Mouse (Mus musculus): ENCODE data around the gene AW011738.

Gene AW011738

DNA sequence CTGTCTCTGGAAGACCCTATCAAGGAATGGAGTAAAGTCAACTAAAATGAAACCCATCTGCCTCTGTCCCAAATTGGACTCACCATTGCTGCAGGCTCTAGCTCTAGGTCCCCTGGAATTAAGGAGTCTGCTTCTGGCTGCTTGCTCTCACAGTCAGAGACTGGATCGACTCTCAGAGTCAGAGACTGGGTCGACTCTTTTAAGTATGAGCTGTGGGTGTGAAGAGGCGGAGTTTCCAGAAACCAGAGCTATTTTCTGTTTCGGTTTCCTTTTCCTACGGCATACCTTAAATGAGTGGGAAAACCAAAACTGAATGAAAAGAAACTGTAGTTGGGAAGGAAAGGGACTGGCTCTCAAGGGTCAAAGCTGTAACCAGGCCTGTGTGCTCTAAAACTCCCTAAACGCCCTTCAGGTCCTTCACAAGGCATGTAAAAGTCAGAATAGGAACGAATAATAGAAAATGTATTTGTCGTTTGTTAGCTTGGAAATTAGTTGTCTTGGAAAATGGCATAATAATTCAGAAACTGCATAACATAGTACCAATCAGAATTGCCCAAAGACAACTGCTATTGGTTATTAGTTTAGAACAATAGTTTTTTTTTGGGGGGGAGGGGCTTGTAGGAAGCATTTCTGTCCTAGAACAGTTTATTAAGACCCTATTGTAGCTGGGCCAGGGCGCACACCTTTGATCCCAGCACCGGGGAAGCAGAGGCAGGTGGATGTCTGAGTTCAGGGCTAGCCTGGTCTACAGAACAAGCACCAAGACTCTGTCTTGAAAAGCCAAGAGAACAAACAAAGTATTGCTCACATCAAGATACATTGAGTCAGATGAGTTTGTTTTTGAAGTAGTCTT lies 2.3 kb upstream of the AW011738 start, which contains the start of gene Isg15:
Isg15 (minus strand) TSS at position 196 of the 853 bp plus-strand sequence.
- no peak for DNase-seq

DNA sequence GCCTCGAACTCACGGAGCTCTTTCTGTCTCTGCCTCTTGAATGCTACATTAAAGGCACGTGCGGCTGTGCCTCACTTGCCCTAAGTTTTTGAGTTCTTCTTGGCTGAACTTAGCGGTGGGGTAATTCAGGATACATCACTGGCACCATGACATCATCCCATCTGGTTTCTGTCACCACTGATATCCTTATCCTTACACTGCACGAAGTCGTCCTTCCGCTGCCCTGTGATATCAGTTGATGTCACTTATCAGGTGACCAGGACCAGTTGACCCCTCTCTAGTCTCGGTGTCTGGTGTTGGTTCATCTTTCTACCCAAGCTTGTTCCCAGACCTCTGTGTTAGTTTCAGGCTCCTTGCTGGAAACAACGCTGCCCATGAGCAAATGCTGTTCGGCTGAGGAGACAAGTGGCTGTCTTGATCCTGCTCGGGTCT lies 626 bp upstream of the AW011738 start:
- DNase-seq: no peak

DNA sequence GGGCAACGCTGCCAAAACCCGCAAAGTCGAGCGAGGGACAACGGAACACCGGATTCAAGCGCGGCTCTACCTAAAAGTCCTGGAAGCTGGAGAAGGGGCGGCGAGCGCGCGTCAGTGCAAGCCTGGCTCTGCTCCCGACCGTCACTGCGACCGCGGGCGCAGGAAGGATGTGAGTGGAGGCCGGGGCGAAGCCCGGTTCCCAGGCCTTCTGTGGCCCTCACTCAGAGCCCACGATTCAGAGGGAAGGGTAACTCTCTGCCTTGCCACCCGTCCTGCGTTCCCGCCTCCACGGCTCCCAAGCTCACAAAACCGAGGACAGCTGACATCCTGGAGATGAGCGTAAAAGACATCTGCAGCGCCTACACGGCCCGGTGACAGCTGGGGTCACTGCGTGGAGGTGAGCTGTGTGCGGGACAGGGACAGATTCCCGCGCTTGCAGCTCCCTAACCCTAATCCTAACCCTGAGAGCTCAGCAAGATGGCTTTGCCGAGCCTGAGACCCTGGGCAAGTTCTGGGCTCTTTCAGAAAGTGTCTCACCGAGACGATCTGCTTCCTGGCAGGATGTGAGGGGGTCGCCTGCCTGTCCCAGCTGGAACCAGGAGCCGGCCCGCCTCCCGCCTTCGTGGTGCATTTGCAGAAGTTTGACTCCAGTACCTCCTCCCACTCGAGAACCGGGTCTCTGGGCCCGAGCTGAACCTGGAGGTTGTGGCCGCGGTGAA lies 468 bp downstream of the AW011738 start:
- DNase-seq: no peak

DNA sequence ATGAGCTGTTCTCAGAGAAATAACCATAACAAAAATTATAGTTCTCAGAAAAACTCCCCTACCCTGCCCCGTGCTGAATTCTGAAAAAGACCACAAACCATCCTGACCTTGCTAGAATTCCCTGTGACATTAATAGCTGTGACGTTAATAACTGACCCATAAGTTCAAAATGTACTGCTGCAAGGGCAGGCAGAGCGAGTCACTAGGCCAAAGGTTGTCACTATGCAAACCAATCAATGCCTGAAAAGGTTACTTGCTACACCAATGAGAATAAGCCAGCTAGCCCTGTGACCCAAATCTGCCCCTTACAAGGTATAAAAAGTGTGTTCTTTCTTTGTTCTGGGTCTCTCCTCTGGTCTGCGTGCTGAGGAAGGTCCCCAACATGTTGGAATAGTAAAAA lies 5.8 kb downstream of the AW011738 start:
- no peak for DNase-seq

DNA sequence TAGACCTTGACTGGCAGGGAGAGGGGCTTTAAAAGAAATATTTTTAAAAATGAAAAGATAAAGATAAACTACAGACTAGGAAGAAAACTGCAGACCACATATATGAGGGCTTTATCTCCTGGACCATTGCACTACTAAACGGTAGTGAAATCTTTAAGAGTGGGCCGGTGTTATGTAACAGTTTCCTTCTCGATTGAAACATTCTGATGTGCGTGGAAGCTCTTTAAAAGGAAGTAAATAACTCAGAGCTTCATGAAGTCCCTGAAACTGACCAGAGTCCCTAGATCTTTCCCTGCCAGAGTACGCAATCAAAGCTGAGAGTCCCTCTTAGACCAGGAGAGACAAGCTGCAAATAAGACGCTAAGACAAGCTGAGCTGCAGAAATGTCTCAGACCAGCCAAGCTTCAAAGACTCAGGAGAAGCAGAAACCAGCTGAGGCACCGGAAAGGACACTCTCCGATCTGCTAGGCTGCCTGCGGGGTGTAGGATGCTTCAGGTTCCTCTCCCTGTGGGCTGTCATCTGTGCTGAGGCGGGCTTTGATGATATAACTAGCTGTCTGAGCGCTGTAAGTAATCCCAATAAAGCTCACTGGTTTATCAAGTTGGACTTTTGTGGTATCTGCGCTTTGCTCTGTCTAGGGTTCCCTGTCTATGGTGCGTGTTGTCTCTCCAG lies 7.0 kb downstream of the AW011738 start:
- no peak for DNase-seq

DNA sequence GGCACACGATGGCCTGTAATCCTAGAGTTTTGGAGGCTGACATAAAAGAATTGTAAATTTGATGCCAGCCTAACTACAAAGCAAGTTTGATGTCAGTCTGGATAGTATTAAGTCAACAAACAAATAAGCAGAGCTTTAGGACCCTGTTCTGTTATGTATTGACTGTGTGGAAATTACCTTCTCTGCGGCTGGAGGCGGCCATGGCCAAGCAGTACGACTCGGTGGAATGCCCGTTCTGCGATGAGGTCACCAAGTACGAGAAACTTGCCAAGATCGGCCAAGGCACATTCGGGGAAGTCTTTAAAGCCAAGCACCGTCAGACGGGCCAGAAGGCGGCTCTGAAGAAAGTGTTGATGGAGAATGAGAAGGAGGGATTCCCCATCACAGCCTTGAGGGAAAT lies 10.0 kb downstream of the AW011738 start:
- DNase-seq: no peak

DNA sequence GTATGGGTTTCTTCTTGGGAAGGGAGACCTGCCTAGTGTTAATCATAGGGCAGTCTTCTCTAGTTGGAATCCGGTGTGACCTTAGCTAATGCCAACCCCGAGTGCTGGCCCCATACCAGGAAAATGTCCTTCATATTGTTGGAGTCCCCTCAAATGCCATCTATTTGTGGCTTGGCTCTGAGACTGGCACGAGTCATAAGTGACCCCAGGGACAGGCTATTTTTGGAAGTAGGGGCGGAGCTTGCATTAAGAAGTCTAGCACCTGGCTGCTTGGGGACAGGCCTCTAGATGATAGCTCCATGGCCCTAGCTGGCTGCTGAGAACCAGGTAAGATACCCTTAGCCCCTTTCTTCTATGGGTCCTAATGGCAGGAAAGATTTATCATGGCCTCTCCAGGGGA lies 12.5 kb downstream of the AW011738 start, which contains the start of gene Perm1:
Perm1 (plus strand) TSS at position 220 of the 400 bp plus-strand sequence.
- DNase-seq: no peak

DNA sequence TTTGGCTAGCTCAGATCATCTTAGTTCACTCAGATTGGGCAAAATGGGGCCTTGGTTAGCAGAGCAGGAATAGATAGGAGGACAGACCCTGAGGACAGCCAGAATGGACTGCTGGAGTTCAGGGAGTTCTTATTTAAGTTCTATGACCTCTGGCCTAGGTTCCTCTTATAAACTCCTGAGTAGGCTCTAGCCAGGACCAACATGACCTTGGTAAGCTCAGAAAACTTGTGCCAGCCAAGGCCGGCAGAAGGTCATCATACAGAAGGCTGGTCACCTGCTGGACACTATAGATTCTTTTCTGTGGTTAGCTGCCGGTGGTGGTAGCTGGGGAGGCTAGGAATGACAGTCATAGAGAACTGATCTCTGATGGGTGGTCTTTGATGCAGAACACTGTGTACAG lies 13.1 kb downstream of the AW011738 start:
- no peak for DNase-seq

DNA sequence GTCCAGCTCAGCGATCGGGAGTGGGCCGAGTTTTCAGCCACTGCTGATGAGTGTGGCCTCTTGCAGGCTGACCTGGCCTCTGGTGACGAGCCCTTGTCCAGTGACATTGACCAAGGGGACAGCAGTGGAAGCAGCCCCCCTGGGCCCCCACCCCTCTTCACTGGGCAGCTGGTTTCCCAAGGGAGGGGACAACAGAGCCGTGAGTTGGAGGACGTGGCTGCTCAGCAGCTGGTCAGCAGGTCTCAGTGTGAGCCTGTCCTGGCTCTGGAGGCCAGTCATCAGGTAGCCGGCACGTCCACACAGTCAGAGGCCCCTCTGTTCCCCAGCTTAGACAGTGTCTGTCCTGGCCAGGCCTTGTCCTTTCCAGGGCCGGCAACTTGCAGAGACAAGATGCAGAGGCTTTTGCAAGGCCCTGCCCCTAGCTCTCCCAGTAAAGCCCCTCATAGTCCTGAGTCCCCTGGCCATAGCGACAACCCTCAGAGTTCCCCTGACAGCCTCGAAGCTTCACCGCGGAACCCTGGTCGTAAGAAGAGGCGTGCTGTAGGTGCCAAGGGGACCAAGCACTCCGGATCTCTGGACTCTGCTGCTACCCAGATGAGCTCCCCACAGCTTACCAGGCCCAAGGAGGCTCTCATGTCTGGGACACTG lies 14.0 kb downstream of the AW011738 start:
- no peak for DNase-seq

DNA sequence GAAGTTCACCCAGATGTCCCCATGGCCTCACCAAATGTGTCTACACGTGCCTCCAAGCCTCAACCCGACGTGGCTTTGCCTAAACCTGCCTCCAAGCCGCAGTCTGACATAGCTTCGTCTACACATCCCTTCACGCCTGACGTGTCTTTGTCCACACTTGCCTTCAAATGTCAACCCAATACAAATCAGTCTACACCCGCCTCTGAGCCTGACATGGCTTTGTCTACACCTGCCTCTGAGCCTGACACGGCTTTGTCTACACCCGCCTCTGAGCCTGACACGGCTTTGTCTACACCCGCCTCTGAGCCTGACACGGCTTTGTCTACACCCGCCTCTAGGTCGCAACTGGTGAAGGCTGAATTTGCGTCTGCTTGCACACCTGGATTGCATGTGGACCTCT lies 14.7 kb downstream of the AW011738 start:
- no peak for DNase-seq

DNA sequence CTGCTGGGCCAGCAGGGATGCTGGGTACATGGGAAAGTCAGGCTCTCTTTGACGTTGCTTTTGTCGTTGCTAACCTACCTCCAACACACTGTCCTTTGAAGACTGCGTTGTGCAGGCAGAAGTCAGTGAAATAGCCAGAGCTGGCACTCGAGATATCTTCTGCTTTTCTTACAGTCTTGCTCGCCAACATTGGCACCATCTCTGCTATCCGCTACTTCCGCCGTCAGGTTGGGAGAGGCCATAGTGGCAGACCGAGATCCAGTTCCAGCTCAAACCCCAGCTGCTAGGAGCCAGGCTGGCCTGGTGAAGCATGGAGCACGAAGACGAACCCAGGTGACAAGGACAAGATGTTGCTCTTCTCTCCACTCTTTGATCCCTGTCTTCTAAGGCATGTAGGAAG lies 16.8 kb downstream of the AW011738 start:
- no peak for DNase-seq

DNA sequence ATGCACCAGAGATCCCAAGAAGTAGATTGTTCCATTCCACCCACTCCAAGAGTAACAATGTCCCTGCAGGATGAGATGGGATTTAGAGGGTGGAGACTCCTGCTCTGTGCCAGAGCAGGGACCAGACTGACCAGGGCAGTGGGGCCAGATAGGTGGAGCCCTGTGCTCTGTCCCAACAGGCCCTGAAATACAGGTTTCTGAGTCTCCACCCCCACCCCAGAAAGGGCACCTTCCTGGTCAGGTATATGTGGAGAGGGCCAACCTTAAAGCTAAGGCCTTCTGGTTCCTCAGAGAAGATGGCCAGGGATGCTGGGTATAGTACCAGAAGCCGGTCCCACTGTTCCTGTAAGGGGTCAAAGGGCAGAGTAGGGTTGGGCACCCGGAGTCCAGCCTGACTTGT lies 21.2 kb downstream of the AW011738 start:
- DNase-seq: no peak

DNA sequence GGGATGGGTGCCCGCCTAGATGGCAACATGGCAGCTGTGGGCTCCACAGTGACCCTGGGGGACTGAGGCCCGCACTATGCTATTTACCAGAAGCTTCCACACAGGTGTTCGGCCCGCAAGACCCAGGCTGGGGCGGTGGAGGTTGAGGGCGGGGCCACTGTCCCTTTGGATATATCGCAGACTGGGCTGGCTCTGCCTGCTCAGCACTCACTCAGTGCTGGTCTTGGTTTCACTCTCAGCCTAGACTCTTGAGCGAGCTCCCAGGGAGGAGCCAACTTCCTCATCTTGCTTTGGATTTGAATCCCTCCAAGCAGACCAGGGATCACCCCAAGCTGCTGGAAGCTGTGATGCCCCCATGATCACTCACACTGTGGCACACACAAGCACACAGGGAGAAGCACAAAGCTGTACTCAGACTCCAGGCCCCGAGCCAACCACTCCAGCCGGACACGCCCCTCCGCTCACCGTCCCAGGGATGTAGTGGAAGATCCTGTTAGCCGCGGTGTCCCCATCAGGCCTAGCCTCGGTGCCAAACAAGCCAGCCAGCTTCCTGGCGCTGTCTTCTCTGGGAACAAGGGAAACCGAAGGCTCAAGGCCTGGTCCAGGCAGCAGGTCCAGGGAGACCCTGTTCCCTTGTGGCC lies 24.8 kb downstream of the AW011738 start:
- DNase-seq: no peak

DNA sequence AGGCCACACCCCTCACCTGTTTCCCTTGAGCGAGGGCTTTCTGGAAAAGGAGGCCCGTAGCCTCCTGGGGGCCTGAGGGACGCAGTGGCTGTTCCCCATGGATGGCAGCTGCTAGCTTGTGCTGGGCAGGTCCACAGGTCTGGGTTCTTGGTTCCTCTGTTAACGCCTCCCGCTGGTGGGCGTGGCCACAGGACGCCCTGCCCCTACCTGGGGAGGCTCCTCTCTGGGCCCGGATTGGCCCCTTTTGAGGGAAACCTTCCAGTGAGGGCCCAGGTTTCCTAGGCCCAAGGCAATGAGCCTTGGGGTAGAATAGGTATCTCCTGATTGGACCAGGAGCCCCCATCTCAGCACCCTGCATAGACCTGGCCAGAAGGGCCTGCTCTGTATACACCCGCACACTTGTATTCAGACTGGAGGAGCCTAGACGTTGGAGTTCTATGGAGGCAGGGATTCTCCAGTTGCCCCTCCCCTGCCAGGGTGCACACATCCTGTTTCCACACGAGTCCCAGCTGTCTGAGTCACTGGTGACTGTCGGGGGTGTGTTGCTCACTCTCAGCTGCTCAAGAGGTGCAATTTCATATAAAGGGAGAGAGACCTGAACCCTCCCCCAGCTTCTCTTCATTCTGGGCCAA lies 25.4 kb downstream of the AW011738 start:
- no peak for DNase-seq

DNA sequence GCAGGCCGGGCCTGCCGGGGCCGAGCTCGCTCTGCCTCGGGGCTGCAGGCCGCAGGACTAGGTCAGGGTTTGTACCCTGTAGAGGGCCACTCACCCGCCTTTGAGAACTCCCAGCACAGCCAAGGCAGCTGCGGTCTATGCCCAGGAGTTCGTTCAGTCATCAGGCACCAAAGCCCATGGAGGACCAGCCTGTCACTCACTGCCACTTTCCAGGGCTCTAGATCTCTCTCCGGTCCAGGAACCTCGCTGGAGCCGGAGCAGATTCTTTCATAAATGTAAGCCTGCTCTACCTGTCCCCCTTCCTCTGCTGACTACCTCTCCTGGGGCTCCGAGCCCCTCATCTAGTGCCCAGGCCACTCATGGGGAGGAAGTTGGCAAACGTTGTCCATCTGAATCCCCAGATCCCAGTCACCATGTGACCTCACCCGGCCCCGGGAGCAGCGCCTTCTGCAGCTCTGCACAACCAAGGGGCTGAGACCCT lies 31.0 kb downstream of the AW011738 start:
- no peak for DNase-seq

DNA sequence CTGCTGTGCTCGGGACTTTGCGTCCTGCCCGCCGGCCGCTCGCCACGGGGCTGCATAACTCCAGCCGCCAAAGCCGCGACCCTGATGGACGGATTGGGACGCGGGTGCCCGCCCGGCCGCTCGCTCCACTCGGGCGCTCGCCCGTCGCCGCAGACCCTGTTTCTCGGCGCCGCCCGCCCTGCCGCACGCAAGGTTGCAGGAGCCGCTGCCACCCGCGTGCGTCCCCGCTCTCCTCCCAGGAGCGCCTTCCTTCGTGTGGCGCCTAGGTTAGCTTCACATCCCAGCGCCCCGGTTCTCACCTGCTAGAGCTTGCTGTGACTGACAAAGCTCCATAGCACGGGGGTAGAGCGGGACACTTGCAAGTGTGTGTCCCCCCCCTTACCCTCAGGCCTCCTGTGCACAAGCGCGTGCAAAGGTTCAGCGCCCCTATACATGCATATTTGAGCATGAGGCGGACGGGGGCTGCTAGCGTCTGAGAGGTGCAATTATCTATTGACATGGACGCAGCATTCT lies 31.7 kb downstream of the AW011738 start, which contains the start of gene Plekhn1:
Plekhn1 (minus strand) TSS at position 157 of the 513 bp plus-strand sequence.
- DNase-seq: peak; percentile 54 to 76

DNA sequence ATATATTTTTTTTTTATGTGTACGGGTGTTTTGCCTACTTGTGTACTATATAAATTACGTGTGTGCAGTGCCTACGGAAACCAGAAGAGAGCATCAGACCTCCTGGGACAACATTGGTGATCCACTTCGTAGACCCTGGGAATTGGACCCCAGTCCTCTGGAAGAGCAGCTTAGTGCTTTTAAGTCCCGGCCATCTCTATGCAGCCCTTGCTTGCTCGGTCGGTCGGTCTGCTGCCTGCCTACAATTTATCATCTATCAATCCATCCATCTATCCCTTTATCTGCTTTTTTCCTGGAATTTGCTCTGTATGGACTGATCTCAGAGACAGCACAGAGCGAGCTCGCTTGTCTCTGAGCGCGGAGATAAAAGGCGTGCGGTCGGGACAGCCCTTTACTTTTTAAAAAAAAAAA lies 32.3 kb downstream of the AW011738 start:
- no peak for DNase-seq

DNA sequence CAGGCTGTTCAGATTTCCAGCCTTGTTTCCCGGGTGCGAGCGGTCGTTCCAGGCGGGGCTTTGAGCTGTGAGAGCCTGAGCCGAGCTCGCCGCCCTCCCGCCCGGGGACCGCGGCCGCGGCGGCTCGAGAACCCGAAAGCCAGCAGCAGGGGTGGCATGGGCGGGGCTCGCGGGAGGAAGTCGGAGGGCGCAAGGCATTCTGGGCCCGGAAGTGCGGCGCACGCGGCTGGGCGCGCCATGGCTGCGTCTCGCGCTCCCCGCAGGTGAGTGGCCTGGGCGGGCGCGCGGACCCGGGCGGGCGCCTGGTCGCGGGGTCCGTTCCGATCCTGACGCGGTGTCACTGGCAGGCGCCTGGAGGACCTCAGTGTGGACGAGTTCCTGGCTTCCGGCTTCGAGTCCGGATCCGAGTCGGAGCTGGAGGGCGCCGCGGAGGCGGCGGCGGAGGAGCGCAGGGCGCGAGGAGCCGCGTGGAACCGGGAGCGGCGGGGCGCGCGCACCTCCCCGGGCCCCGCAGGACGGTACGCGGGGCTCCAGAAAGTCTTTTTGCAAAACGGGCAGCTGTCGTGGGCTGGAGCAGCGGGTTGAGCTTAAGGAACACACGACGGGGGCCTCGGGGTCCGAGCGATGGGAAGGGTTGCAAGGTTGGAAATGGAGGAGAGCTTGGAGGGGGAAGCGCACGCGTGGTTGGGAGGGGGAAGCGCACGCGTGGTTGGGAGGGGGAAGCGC lies 32.9 kb downstream of the AW011738 start, which contains the start of gene Noc2l:
Noc2l (plus strand) TSS at position 203 of the 726 bp plus-strand sequence.
- peak; percentile 79 to 91 for DNase-seq

DNA sequence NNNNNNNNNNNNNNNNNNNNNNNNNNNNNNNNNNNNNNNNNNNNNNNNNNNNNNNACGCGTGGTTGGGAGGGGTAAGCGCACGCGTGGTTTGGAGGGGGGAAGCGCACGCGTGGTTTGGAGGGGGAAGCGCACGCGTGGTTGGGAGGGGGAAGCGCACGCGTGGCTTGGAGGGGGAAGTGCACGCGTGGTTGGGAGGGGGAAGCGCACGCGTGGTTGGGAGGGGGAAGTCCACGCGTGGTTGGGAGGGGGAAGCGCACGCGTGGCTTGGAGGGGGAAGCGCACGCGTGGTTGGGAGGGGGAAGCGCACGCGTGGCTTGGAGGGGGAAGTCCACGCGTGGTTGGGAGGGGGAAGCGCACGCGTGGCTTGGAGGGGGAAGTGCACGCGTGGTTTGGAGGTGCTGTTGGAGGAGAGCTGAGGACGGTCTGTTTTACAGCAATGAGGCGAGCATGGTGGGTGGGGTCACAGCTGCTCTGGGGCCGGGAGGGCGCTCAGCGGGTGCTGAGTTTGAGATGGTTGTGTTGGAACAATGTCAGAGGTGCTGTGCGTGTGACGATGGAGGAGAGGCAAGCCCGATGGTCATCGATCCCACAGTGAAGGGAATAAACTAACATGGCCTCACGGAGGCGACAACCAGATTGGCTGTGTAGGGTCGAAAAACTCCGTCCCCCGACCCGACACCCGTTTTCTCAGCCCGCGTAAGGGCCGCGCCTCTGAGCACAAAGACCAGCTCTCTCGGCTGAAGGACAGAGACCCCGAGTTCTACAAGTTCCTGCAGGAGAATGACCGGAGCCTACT lies 33.7 kb downstream of the AW011738 start:
- DNase-seq: no peak

DNA sequence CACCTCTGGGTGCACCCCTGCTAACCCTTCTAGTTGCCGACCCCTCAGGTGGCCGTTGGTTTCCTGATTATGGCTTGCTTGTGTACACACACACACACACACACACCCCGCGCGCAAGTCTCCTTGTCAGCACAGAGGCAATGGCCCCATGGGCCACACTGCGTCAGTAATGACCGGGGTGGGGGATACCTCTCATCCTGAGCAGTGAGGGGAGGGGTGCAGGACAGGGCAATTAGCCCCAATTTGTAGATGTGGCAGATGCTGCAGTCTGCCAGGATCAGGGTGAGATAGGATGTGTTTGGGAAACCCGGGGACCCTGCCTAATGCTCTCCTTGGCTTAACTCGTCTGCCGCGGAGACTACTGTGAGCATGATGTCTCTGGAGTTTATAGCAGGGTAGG lies 46.5 kb downstream of the AW011738 start:
- no peak for DNase-seq
